Mouse (Mus musculus) left cerebral cortex, adult 18-20 months (tissue): ENCODE results near the gene Siglec1. TPM values are rescaled to one million over a fixed set of nuclear protein-coding genes. Genes with fewer than 3 reads are reported as not detected.
"Not testable (repeated sequence)": the region's sequence is repeated elsewhere in the genome, so short reads cannot be mapped to it uniquely, and the experiment has no call there.

Experiments used
- DNase-seq, 2 experiments: peaks; one replicate each; pipeline ENCODE4 v3.0.0; 2021 to 2022; ENCODE audit warnings: low spot score in 2 of 2, mixed read lengths in 1 of 2
- total RNA-seq, 2 experiments: library from RNA; stranded (reverse); gene quantifications; 2 replicates each; pipeline ENCODE4 v1.2.3; 2021

Gene Siglec1
- total RNA-seq, 2 experiments from 2014 or later = 0.53 to 0.80 TPM

DNA sequence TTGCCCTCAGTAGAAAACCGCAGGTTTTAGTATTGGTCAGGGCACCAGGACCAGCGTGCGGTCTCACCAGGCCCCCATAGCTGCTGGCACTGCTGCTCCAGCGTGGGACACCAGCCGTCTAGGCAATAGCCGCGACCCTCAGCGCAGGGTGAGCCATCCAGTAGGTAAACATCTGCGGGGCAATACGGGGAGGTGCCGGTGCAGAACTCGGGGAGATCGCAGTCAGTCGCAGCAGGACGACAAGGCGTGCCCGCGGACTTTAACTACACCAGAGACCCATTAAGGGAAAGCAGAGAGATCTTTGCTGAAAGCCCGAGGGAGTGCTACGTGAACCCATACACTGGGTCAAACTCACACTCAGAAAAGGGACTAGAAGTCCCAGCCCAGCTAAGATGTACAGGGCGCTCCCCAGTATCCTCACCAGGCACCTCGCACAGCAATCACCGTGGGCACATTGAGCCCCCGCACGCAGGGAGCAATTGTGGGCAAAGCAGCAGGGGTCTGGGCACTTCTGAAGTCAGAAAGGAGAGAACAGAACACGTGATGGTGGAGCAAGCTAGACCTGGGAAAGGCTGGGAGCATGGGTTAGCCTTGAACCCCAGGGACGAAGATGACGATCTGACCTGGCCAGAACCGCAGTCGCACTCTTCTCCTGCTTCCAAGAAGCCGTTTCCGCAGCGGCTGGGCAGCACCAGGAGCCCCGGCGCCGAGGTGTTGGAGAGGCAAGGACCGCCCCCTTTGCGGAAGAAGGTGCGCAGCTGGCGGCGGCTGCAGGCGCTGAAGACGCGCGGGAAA lies 32.5 kb downstream of the Siglec1 start:
- no peak for DNase-seq

DNA sequence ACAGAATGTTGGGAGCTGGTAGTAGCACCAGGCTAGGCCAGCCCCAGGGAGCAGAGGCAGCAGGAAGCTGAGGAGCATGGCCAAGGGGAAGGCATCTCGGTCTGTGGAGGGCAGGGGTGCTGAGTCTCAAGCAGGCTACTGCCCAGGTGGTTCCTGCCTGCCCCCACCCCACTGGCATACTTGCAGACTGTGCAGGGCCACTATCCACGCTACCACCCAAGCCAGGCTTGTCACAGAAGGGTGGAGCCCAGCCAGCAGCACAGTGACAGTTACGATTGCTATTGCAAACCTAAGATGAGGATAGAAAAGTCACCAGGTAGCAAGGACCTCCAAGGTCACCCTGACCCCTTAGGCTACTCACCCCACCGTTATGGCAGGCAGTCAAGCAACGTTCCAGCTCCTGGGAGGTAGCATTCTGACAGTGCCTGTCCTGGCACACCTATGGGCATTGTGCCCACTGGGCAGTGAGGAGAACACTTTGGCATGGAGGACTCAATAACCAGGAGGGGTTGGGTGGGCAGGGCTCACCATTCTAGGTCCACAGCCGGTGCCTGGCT lies 33.6 kb downstream of the Siglec1 start:
- DNase-seq = no peak

DNA sequence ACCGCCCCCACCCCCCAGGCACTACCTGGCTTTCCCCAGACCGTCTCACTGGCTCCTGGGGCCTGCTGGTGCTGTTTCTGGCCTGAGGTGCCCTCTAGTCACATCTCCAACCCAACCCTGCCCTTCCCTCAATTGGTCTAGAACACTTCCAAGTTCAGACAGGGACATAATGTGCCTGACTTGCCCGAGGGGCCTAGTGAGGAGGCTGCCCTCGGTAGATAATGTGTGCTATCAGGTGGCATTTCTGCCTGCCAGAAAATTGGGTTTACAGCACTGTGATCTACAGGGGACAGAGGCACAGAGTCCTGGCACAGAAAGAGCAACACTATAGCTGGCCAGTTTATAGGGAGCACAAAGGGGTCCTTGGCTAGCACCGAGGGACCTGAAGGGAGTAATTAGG lies 34.5 kb downstream of the Siglec1 start:
- no peak for DNase-seq

DNA sequence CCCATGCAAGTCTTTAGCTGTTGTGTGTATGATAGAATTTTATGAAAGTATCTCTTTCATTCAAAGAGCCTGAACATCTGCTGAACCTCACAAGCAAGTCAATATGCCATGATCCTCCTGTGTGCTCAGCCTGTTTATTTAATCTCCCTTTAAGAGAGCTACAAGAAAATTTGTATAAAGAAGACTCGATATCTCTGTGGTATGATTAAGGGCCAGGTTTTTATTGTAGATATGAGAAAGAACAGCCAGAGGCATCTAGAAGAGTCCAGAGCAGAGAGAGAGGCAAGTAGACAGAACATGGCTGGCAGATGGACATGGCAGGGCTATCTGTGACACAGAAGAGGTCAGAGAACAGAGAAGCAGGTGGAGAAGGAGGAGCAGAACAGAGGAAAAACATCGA lies 40.5 kb downstream of the Siglec1 start:
- no peak for DNase-seq

DNA sequence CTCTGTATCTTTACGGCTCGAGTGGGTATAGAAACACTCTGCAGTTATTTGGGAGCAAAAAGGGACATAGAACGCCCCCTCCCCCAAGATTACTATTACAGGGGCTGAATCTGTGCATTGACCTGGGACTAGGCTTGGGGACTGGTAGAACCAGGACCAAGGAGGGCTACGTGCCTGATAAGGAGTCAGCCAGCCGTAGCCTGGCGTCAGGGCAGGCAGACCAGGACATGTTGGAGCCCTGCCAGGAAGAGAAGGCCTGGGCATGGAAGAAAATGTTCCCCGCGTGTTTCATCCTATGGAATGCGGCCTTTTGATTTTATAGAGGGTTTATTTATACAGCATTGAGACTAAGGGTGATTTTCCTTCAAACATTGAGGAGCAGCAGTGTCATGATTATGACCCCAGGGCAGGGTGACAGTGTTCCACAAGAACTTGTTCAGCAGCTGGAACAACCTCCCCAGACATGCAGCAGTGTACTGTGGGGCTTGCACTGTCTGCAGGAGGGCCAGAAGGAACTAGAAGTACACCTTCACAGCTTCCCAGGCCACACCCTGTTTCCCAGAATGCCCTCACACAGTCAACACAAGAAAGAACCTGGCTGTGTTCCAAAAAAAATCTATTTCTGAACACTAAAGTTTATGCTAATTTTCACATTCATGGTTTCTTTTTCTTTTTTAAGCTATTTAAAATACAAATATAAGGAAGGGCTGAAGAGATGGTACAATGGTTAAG lies 41.4 kb downstream of the Siglec1 start:
- DNase-seq = no peak

DNA sequence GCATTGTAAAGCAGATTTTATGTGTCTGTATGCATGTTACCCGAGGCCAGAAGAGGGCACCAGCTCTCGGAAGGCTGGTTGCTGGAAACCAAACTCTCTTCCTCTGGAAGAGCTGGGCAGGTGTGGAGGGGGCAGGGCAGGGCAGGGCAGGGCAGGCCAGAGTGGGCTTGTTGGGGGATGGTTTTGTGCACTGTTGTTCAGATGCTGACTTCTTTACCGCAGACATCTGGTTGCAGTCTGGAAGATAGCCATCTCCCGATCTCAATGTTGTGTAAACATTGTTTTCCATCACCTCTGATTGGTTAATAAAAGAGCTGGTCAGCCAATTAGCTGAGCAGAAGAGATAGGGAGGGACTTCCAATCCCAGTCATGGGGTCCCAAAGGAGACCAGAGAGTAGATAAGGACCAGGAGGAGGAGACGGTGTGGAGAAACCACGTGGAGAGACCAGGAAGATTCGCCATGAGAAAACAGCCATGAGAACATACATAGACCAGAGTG lies 42.2 kb downstream of the Siglec1 start:
- no peak for DNase-seq

DNA sequence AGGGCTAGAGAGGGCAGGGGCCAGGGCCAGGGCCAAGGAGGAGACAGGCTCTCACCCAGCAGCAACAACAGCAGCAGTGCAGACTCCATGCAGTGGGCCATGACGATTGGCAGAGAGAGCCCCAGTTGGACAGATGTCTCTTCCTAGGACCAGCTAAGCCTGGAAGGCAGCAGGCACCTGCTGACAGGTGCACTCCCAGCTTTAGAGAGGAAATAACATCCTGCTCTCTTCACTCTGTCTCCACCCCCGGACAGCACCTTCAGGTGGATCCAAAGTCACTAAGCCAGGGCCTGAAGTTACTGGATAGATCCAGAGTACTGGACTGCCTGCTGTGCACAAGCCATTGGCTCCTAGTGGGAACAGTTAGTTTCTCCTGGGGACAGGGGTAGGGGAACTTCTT lies 43.6 kb downstream of the Siglec1 start, which contains the start of gene Gfra4:
Gene Gfra4 (minus strand): TSS at position 101 of the 400 bp plus-strand sequence.
- DNase-seq = no peak

DNA sequence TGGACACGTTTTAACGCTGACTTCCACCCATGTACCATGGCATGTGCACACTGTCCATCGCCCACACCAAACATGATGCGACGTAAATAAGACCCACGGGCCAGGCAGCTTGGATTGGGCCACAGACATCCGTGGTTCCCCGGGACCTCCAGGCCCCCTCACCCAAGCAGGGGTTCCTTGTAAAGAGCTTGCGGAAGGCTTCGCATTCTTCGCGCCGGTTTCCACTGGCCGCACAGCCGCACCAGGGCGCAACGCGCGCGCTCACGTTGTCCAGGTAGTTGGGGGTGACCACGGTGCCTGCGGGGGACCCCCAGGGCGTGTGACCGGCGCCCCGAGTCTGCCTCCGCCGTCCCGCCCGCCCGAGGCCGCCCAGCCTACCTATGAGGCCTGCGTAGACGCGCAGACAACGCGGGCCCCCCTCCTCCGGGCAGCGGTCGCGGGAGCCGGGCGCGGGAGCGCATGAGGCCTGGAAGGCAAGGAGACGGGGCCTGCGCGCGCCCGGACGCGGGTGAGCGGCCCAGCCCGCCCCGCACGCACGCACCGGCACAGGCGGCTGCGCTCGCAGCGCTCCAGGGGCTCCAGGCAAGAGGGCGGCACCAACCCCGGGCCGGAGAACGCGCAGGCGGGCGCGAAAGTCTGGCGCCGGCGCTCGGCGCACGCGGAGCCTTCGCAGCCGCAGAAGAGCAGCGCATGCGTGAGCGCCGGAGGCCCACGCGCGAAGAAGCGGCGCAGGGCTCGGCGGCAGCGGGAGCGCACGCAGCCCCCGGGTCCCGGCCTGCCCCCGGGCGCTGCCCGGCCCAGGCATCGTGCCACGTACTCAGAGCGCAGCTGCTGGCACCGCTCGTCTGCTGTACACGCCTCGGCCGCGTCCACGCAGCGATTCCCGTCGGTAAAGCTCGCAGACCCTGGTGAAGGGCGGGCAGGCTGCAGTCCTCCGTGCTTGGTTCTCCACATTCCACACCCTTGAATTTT lies 45.4 kb downstream of the Siglec1 start:
- DNase-seq = peak; percentile 75 to 89

DNA sequence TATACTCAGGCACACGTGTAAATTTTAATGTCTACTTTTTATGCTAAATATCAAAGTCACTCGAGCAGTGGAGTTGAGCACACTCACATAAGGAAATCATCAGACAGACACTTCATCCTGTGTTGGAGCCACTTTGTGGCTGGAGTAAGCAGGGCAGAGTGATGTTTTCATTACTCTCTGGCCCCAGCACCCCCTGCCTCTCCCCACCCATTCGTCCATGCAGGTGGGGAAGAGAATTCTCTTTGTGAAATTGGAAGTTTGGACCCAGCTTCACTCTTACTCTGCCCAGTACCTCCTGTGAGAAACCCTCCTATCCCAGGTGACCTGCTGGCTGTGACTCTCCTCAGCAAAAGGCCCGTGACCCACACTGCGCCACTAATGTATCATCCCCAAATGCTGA lies 47.9 kb downstream of the Siglec1 start:
- DNase-seq = no peak

DNA sequence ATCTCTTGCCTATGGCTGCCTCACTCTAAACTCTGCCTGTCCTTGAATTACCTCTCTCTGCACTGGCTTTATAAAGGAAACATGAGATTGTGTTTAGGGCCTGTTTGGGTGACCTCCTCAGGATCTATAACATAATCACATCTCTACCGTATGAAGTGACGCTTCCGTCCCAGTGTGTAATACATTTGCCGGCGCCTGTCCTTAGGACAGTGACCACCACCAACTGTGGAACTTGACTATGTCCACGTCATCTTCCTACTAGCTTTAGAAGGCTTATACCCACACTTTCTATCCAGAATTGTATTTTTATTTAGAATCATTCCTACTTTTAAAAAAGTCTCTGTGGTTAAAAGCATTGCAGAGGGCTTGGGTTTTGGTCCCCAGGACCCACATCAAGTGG lies 48.4 kb downstream of the Siglec1 start:
- no peak for DNase-seq

DNA sequence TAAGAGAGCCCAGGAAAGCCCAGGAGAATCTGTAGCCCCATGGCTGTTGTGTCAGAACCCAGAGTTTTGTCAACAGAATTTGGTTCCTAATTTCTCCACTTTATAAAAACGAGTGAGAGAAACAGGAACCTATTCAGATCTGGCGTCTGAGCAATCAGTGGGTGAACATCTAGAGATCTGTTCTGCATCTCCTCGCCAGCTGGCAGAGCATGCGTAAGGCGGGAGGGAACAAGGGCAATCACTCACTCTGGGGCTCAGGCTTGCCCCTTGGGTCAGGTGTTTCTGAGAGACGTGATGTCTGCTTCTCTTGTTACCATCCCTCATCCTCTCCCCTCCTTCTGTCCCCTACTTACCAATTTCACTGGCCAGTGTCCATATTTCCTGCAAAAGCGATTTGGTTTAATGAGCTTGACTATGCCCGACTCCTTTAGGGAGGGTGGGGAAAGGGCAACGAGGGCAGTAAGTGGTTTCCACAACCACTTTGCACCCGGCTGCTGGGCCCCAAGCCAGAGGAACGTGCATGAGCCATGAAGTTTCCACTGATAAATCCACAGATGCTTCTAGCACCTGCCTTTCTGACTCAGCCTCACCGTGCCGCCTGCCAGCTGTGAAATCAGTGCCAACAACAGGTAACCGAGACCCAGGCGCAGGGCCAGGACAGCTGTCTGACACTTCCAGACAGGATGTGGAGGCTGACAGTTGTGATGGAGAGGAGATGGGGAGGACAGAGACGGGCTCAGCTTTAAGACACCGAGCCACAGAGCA lies 49.2 kb downstream of the Siglec1 start:
- DNase-seq = peak in 1 of 2 experiments; percentile 31

DNA sequence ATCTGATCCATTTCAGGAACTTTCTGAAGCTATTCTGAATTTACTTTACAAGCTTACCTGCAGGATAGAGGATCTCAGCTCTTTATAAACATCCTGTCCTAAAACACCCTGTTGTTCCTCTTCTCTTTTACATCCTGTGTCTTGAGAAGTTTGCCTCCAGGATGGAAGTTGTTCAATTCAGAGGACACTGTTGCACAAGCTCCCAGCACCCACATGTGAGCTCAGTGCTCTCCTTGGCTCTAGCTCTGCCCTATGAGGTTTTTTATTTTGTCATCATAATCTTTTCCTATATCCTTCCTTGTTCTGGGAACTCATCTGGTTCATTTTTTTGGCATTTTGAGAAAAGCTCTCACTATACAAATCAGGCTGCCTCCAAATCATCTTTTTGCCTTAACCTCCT lies 49.8 kb downstream of the Siglec1 start:
- no peak for DNase-seq

DNA sequence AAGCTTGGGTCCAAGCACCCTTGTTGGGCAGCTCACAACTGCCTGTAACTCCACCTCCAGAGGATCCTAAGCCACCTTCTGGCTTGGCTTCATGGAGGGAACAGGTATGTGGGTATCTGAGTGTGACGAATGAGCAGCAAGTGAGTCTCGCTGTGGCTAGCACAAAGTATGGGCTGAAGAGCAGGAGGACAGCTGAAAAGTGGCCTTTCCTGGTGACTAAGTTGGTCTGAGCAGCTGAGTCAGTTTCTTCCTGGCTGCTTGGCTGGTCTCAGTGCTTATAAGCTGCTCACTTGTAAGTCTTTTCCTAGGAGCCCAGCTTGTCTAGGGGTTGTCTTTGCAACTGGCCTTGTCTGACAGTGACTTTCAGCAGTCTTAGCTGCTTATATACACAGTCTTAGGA lies 50.2 kb downstream of the Siglec1 start:
- DNase-seq = no peak

DNA sequence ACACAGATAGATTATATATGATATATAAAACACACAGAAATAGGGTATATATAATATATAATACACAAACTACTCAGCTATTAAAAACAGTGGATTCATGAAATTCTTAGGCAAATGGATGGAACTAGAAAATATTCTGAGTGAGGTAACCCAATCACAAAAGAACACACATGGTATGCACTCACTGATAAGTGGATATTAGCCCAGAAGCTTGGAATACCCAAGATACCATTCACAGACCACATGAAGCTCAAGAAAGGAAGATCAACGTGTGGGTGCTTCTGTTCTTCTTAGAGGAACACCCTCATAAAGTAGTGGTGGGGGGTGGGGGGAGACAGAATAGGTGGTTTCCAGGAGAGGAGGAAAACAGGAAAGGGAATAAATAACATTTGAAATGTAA lies 55.2 kb downstream of the Siglec1 start:
- not testable (repeated sequence) for DNase-seq

DNA sequence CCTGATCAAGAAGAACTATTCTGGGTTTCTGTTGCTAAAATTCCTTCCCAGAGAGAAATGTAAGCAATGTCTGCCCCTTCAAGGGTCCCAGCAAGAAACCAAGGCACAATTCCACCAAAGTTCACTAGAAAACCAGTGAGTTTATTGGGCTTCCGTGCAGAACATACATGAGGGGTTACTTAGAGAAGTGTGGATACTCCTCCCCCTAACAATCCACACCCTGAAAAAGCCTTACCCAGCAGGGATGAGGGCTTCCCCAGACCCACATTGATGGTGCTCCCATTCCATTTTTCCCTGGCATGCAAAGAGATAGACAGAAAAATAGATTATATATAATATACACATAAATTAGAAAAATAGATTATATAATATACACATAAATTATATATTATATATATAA lies 55.6 kb downstream of the Siglec1 start:
- no peak for DNase-seq

DNA sequence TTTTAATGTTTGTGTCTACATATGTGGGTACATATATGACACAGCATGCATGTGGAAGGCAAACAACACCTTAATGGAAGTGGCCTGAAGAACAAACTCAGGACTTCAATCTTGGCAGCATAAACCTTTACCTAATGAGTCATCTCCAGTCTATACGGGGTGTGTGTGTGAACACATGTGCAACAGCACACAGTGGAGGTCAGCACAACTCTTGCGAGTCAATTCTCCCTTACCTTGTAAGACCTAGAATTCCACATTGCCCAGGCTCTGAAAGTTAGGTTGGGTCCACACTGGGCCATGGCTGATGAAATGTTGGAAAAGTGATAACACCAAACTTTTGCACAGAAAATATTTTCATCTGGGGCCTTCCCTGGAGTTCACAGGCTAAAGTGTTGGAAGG lies 56.0 kb downstream of the Siglec1 start:
- no peak for DNase-seq

DNA sequence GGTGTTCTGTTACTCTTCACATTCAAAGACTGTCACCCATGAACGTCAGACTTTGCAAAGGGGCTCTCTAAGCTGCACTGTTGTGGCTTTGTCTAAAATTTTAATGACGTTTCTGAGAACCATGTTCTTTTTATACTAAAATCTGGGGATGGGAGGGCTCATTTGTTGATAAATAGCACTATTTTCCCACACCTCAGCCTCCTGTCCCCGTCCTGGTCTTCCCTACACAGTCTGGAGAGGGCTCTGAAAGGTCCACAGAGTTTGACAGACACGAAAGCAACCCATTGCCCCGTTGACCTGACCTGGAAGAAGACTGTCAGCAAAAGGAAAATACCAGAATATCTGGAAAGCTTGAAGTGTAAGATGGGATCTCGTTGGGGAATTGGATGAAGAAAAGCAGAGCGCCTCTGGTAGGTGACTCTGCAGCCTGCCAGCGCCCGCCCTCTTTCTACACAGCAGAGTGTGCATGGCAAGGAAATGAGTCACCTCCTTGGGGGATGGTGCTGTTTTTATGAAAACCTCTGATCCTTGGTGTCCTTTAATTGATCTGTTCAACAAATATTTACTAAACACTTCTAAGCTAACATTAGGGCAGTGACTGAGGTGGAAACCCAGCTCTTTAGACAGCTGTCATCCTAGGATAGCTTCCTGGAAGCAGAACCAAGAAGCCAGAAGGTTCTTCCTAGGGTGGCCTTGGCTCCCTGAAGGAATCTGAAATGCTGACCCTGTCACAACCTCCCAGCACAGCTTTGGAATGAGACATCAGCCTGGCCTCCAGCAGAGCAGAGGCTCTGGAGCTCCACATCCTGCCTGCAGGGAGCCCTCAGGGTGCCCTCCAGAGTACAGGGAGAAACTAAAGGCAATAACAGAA lies 57.3 kb downstream of the Siglec1 start:
- peak in 1 of 2 experiments; percentile 29 for DNase-seq

DNA sequence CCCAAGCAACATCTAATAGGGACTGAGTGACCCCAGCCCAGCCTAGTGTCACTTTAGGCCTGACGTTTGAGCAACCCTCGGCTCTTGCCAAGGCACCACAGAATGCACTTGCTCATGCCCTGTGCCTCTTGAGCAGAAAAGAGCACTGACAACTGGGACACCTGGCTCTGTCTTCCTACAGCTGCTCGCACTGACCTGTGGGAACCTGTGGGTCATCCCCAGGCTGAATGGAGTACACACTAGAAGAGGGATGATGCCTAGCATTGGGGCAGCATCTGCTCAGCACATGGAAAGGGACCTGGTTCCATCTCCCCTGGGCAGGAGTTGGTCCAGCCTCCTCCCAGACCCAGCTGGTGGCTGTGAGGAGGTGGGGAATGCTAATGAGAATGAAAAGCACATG lies 59.6 kb downstream of the Siglec1 start:
- no peak for DNase-seq

DNA sequence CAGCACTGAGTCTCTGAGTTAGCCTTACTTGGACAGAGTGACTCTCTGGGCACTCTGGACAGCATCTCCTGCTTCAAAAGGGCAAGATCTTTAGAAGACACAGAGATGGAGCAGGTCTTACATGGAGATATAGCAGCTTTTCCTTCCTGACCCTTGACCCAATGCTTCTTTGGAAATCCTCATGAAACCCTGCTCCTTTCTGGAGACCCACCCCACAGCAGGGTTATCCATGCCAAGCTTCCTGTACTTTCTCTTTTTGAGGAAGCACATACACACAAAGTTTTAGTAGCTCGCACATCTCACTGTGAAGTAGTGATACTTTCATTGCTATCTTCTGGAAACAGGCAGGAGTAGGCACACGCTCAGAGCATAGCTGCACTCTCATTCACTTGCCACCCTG lies 61.3 kb downstream of the Siglec1 start:
- DNase-seq = no peak
